18 mouse cellular contexts compared by ENCODE assay signal in the genomic region with DNA sequence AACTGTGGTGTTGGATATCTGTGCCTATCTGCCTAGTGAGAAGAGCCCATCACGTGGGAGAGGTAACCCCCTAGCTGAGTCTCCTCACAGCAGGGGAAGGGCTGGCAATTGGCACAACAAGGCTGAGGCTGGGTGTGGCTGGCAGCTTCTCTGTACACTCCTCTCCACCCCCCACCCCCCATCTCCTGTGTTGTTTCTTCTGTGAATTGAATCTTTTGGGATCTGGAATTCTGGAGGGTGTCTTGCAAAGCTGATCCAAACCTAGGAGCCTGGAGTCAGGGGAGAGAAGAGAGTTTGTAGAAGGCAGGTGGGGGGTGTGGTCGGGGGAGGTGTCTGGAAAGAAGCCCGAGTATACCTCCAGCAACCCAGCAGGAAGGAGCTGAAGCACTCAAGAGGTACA. TPM values are rescaled to one million over a fixed set of nuclear protein-coding genes. Genes with fewer than 3 reads are reported as not detected.
DNase-seq lines count a peak whose midpoint lies in the region; ATAC-seq and TF ChIP-seq lines count a peak whose summit lies in the region.
"Had no signal": no experiment of that assay in that cellular context is flagged by ENCODE, and none has a peak within 500 bp of the region (broad histone marks: within the 10 kb centered on the region; RNA-seq: fewer than 3 reads in every experiment).

No protein-coding gene starts in this region.

- no peak for TF ChIP-seq CTCF in heart, adult 2 months (IDR thresholded peaks at IDR 0.05)
- TF ChIP-seq CTCF in E14TG2a.4 (conservative IDR thresholded peaks at IDR 0.05; ENCODE audit: low read length): no peak

- no peak overlapping the region for H3K9ac ChIP-seq in heart, adult 2 months (ENCODE audit: low read depth, low read length)
- H3K9ac ChIP-seq in stomach, embryonic 16.5 days (ENCODE audit: low read length): no peak overlapping the region
- H3K9ac ChIP-seq: forebrain, embryonic 15.5 days; hindbrain, embryonic 12.5 days had no signal

- H3K79me2 ChIP-seq in heart, adult 2 months (replicated peaks; ENCODE audit: control insufficient read depth, insufficient read depth, low read length): no peaks in the 10 kb centered on the region

- no peak for TF ChIP-seq POLR2A in heart, adult 2 months (IDR thresholded peaks at IDR 0.05; ENCODE audit: insufficient read depth, low read depth, low read length)

- no peak overlapping the region for H3K4me2 ChIP-seq in stomach, embryonic 16.5 days (ENCODE audit: low read depth, low read length)
- H3K4me2 ChIP-seq: forebrain, embryonic 15.5 days; hindbrain, embryonic 12.5 days had no signal

- H3K27me3 ChIP-seq in heart, adult 2 months (ENCODE audit: control insufficient read depth, insufficient read depth, low read length): no peaks in the 10 kb centered on the region
- H3K27me3 ChIP-seq in E14TG2a.4 (ENCODE audit: insufficient read depth, low read length): no peaks in the 10 kb centered on the region
- no peaks in the 10 kb centered on the region for H3K27me3 ChIP-seq in stomach, embryonic 16.5 days (ENCODE audit: control insufficient read depth, insufficient read depth, low read length)
- H3K27me3 ChIP-seq: forebrain, embryonic 15.5 days; hindbrain, embryonic 12.5 days had no signal

- TF ChIP-seq EP300 in heart, adult 2 months (IDR thresholded peaks at IDR 0.05; ENCODE audit: insufficient read depth, low read depth, low read length): no peak

- H3K27ac ChIP-seq in heart, adult 2 months: no peak overlapping the region
- peak overlapping the region; percentile 30 for H3K27ac ChIP-seq in stomach, embryonic 16.5 days (ENCODE audit: low read length)
- H3K27ac ChIP-seq: forebrain, embryonic 15.5 days; hindbrain, embryonic 12.5 days had no signal

- no peaks in the 10 kb centered on the region for H3K9me3 ChIP-seq in E14TG2a.4 (ENCODE audit: low read length)
- no peaks in the 10 kb centered on the region for H3K9me3 ChIP-seq in stomach, embryonic 16.5 days (replicated peaks; ENCODE audit: control insufficient read depth, low read length)
- H3K9me3 ChIP-seq: forebrain, embryonic 15.5 days; G1E; hindbrain, embryonic 12.5 days had no signal

- no peak overlapping the region for H3K4me3 ChIP-seq in heart, adult 2 months
- peak overlapping the region; percentile 66 for H3K4me3 ChIP-seq in E14TG2a.4 (replicated peaks; ENCODE audit: low read length)
- no peak overlapping the region for H3K4me3 ChIP-seq in stomach, embryonic 16.5 days (replicated peaks; ENCODE audit: low read length)
- H3K4me3 ChIP-seq: forebrain, embryonic 15.5 days; hindbrain, embryonic 12.5 days had no signal

- DNase-seq in heart, adult 11 months: peak; percentile 81
- DNase-seq in heart, adult 2 months: no peak
- peak; percentile 84 for DNase-seq in R1 (ENCODE audit: low read depth, low spot score)
- DNase-seq in adrenal gland, postnatal 10 days: no peak
- DNase-seq in adrenal gland, adult 8-10 months: no peak
- DNase-seq: adrenal gland, postnatal 14 days; cerebellum, adult 18-20 months; cerebellum, adult 9-11 months; gastrocnemius, postnatal 36 days; kidney, adult 8-10 months had no signal

- intact Hi-C loops in heart, adult 2 months (cut with DNase I): no loop called here

- no peak for ATAC-seq in stomach, embryonic 16.5 days (ENCODE audit: insufficient read depth, low FRiP score)
- ATAC-seq: forebrain, embryonic 15.5 days; hindbrain, embryonic 16.5 days; inflammation-experienced regulatory T-cells, adult 6 months; intestine, postnatal 0 days had no signal

- no peaks in the 10 kb centered on the region for H3K36me3 ChIP-seq in heart, adult 2 months (ENCODE audit: control insufficient read depth, insufficient read depth, low read length)
- no peaks in the 10 kb centered on the region for H3K36me3 ChIP-seq in E14TG2a.4 (ENCODE audit: insufficient read depth, low read length)
- no peaks in the 10 kb centered on the region for H3K36me3 ChIP-seq in stomach, embryonic 16.5 days (ENCODE audit: control insufficient read depth, insufficient read depth, low read length)
- H3K36me3 ChIP-seq: forebrain, embryonic 15.5 days; G1E; hindbrain, embryonic 12.5 days had no signal

- H3K4me1 ChIP-seq in heart, adult 2 months (ENCODE audit: control insufficient read depth, insufficient read depth, low read length): peaks cover 2% of the 10 kb centered on the region; the same call in 1 of the 2 replicates
- H3K4me1 ChIP-seq in E14TG2a.4 (replicated peaks; ENCODE audit: low read depth, low read length): peaks cover 75% of the 10 kb centered on the region
- H3K4me1 ChIP-seq in stomach, embryonic 16.5 days (ENCODE audit: control insufficient read depth, insufficient read depth, low read length): peaks cover 11% of the 10 kb centered on the region
- H3K4me1 ChIP-seq: forebrain, embryonic 15.5 days had no signal

- WGBS in heart, adult 2 months: 40% methylated on average over 3 of the region's 3 CpGs
- 31% methylated on average over 3 of the region's 3 CpGs for WGBS in stomach, embryonic 16.5 days

RNA-seq across cellular contexts. Expression of gene Arhgef3, which starts 26.8 kb away (rescaled TPM):
- total RNA-seq in heart, adult 2 months (2021): 10 to 100 TPM; 23.0 to 27.8 TPM
- 11.1 and 21.3 TPM in 2 replicates for polyA plus RNA-seq in heart, adult 2 months (2012; rRNA removed)
- polyA plus RNA-seq in stomach, embryonic 16.5 days (2015; fragmentation: Nextera tagmentation; extraction: Ambion mirVana): 20.9 and 22.8 TPM in 2 replicates
- total RNA-seq in adrenal gland, postnatal 10 days (2021): 10 to 100 TPM; 36.5 to 37.3 TPM
- 10 to 100 TPM; 44.5 to 54.9 (median 53.3) TPM for total RNA-seq in adrenal gland, adult 8-10 months (2022)

Comparison
In these comparisons a context has a peak if more than half of its experiments do, and no peak if none do; other contexts are left out.
1. DNase-seq: peak in heart, adult 11 months (single experiment) and R1 (single experiment); none in heart, adult 2 months (0 of 2), adrenal gland, postnatal 10 days (single experiment) and adrenal gland, adult 8-10 months (single experiment).